Mouse (Mus musculus): ENCODE results near the gene Pomgnt1. TPM values are rescaled to one million over a fixed set of nuclear protein-coding genes. Genes with fewer than 3 reads are reported as not detected.

The Pomgnt1 gene
- polyA plus RNA-seq, 1 experiment from 2014 or later = 73.5 TPM

DNA sequence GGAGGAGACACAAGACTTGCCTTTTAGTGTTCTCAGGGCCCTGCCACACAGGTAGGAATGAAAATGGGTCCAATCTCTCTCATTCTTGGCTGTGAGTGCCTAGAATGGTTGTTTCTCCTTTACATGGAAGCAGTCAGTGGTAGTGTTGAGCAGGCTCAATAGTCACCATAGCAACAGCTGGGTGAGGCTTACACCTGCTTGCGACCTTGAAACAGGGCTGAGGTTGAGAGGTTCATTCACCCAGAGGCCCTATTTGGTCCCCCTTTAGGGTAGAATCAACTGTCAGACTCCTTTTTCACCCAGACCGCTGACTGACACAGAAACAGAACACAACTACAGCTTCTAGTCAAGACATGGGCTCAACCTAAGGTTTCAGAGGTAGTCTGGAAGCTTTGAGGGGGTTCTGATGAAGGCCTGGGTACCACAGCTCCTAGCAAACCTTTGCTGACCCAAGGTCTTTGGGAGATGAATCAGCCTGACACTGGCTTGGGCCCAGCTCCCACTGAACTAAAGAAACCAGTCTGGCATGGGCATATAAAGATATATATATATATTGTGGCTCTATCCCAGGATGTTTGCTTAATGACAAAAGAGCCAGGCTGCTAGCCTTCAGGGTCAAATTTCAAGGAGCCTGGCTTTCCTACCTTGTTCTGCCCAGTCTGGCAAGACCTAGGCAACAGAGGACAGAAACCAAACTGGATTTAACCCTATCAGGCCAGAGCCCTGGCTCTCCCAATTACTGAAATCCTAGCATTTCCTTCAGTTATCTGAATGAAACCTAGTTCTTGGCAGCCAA is 41.3 kb downstream of the Pomgnt1 start:
- WGBS = 85% methylated on average over 2 of the region's 2 CpGs
- no peak for ATAC-seq (ENCODE audit: low read depth)
- Histone ChIP-seq H3K4me2 (ENCODE audit: low read depth, low read length) (no peak overlapping the region), H3K27me3 (ENCODE audit: control insufficient read depth, insufficient read depth, low read length) (no peaks in the 10 kb centered on the region), H3K4me1 (ENCODE audit: control insufficient read depth, insufficient read depth, low read length) (no peaks in the 10 kb centered on the region), H3K36me3 (ENCODE audit: control insufficient read depth, insufficient read depth, low read length) (no peaks in the 10 kb centered on the region), H3K27ac (ENCODE audit: low read depth, low read length) (no peak overlapping the region), H3K9ac (replicated peaks; ENCODE audit: low read depth, low read length) (no peak overlapping the region), H3K9me3 (ENCODE audit: control insufficient read depth, low read length) (no peaks in the 10 kb centered on the region), H3K4me3 (ENCODE audit: low read depth, low read length) (no peak overlapping the region)

DNA sequence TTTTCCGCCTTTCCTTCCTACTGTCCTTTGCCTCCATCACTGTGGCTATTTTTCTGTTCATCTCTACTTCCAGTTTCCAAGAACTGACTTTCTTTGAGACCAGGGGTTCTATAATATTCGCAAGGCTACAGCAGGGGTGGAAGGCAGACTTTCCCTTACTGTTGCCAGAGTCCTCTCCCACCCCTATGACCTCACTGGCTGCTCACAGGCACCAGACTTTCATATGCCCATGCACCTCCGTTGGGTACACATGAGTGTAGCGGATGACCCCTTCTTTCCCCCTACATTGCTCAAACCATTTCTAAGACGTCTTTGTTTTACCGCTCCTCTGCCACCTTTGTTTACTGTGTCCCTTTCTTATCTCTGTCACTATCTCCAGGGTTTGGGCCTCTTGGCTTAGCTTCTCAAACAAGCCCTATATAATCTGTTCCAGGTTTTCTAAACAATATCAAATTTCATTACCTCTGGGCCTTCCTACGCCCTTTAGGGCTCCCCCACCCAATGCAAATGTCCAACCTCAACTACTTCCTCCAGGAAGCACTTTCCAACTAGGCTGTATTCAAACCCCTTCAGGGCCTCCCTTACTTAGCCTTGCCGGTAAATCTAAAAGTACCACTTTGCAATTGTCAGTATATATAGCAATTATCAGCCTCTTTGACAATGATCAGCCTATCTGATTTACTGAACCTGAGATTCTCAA is 42.2 kb downstream of the Pomgnt1 start:
- Histone ChIP-seq H3K4me1 (ENCODE audit: control insufficient read depth, insufficient read depth, low read length) (no peaks in the 10 kb centered on the region), H3K27me3 (ENCODE audit: control insufficient read depth, insufficient read depth, low read length) (no peaks in the 10 kb centered on the region), H3K36me3 (ENCODE audit: control insufficient read depth, insufficient read depth, low read length) (no peaks in the 10 kb centered on the region), H3K9me3 (ENCODE audit: control insufficient read depth, low read length) (no peaks in the 10 kb centered on the region), H3K9ac (replicated peaks; ENCODE audit: low read depth, low read length) (no peak overlapping the region), H3K4me2 (ENCODE audit: low read depth, low read length) (no peak overlapping the region), H3K27ac (ENCODE audit: low read depth, low read length) (no peak overlapping the region), H3K4me3 (ENCODE audit: low read depth, low read length) (no peak overlapping the region)
- WGBS = 76% methylated on average over 8 of the region's 8 CpGs
- no peak for ATAC-seq (ENCODE audit: low read depth)

- Histone ChIP-seq H3K27ac (ENCODE audit: low read depth, low read length) (no peak within 1 kb of the TSS), H3K27me3 (ENCODE audit: control insufficient read depth, insufficient read depth, low read length) (no peaks in the 10 kb centered on the region), H3K4me2 (ENCODE audit: low read depth, low read length) (no peak within 1 kb of the TSS), H3K4me3 (ENCODE audit: low read depth, low read length) (no peak within 1 kb of the TSS), H3K36me3 (ENCODE audit: control insufficient read depth, insufficient read depth, low read length) (no peaks in the 10 kb centered on the region), H3K4me1 (ENCODE audit: control insufficient read depth, insufficient read depth, low read length) (no peaks in the 10 kb centered on the region), H3K9me3 (ENCODE audit: control insufficient read depth, low read length) (no peaks in the 10 kb centered on the region), H3K9ac (replicated peaks; ENCODE audit: low read depth, low read length) (no peak within 1 kb of the TSS)
- WGBS = 40% methylated on average over 7 of the region's 7 CpGs
- ATAC-seq (ENCODE audit: low read depth) = no peak
These were observed 43.8 kb downstream of the Pomgnt1 start, which contains the start of gene Tspan1 for GRCm38 (mm10) chr4:116167404-116167803. Gene Tspan1 (minus strand): TSS chr4:116167601.

DNA sequence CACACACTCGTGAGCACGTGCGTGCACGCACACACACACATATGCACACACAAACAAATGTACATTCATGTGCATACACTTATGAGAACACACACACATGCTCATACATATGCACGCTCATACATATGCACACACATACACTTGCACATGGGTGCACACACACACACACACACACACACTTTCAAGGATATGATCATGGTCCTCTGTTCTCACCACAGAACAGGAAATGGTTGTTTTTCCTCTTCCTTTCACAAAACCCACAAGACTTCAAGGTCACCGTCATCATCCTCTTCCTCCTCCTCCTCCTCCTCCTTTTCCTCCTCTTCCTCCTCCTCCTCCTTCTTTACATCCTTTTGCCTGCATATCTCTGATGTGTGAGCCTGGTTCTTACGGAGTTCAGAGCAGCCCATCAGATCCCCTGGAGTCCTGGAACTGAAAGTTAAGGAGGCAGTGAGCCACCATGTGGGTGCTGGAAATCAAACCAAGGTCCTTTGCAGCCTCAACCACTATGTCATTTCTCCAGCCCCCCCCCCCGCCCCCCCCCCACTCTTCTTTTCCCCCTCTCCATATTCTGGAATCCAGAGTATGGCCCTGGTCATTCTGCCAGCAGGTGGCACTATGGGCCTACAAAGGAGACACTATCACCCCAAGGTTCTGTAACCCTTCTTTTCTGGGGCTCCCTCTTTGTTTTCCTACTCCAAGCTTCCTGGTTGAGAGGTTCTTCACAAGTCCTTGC is 45.1 kb downstream of the Pomgnt1 start:
- Histone ChIP-seq H3K4me1 (ENCODE audit: control insufficient read depth, insufficient read depth, low read length) (no peaks in the 10 kb centered on the region), H3K9me3 (ENCODE audit: control insufficient read depth, low read length) (no peaks in the 10 kb centered on the region), H3K27me3 (ENCODE audit: control insufficient read depth, insufficient read depth, low read length) (no peaks in the 10 kb centered on the region), H3K27ac (ENCODE audit: low read depth, low read length) (no peak overlapping the region), H3K36me3 (ENCODE audit: control insufficient read depth, insufficient read depth, low read length) (no peaks in the 10 kb centered on the region), H3K9ac (replicated peaks; ENCODE audit: low read depth, low read length) (no peak overlapping the region), H3K4me2 (ENCODE audit: low read depth, low read length) (no peak overlapping the region), H3K4me3 (ENCODE audit: low read depth, low read length) (no peak overlapping the region)
- WGBS = 88% methylated on average over 7 of the region's 8 CpGs
- peak; percentile 85 for ATAC-seq (ENCODE audit: low read depth)

DNA sequence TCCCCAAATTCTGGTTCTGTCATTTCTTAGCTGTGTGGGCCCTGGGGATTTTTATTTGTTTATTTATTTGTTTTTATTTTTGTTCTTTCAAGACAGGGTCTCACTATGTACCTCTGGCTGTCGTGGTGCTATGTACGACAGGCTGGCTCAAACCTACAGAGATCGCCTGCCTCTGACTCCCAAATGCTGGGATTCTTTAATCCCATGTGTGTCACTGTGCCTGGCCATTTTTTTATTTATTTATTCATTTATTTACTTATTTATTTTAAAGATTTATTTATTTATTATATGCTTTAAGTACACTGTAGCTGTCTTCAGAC is 45.7 kb downstream of the Pomgnt1 start:
- 82% methylated on average over 3 of the region's 3 CpGs for WGBS
- H3K9ac ChIP-seq (replicated peaks; ENCODE audit: low read depth, low read length) = no peak overlapping the region
- H3K27me3 ChIP-seq (ENCODE audit: control insufficient read depth, insufficient read depth, low read length) = no peaks in the 10 kb centered on the region
- ATAC-seq (ENCODE audit: low read depth) = peak; percentile 42; the same call in 1 of the 2 replicates
- no peak overlapping the region for H3K4me3 ChIP-seq (ENCODE audit: low read depth, low read length)
- H3K4me2 ChIP-seq (ENCODE audit: low read depth, low read length) = no peak overlapping the region
- no peaks in the 10 kb centered on the region for H3K4me1 ChIP-seq (ENCODE audit: control insufficient read depth, insufficient read depth, low read length)
- H3K36me3 ChIP-seq (ENCODE audit: control insufficient read depth, insufficient read depth, low read length) = no peaks in the 10 kb centered on the region
- H3K9me3 ChIP-seq (ENCODE audit: control insufficient read depth, low read length) = no peaks in the 10 kb centered on the region
- H3K27ac ChIP-seq (ENCODE audit: low read depth, low read length) = no peak overlapping the region

DNA sequence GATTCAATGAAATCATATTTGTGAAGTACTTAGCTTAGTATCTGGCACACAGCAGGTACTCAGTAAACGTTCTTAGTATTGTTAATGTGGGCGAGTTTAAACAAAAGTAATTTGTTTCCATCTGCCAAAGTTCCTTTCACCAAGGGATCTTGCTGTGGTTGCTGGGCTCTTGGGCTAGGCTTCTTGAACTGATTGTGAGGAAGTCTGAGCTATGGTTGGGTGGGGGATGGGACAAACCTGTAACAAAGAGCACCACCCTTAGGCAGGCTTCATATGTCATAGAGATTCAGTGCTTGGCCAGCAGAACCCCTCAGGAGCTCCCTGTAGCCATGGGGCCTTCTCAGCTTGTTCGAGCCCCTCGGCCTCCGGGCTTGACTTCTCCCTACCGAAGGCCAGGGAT is 49.4 kb downstream of the Pomgnt1 start, which contains the start of the genes 1700042G07Rik and Gm49337:
Gene 1700042G07Rik, plus strand, starts transcription at position 301 of the 400 bp plus-strand sequence.
Gene Gm49337, plus strand, starts transcription at position 313 of the 400 bp plus-strand sequence.
- no peaks in the 10 kb centered on the region for H3K9me3 ChIP-seq (ENCODE audit: control insufficient read depth, low read length)
- no peak within 1 kb of the TSS for H3K4me3 ChIP-seq (ENCODE audit: low read depth, low read length)
- 89% methylated on average over 6 of the region's 6 CpGs for WGBS
- H3K27ac ChIP-seq (ENCODE audit: low read depth, low read length) = no peak within 1 kb of the TSS
- no peaks in the 10 kb centered on the region for H3K27me3 ChIP-seq (ENCODE audit: control insufficient read depth, insufficient read depth, low read length)
- no peak within 1 kb of the TSS for H3K4me2 ChIP-seq (ENCODE audit: low read depth, low read length)
- H3K36me3 ChIP-seq (ENCODE audit: control insufficient read depth, insufficient read depth, low read length) = no peaks in the 10 kb centered on the region
- no peak within 1 kb of the TSS for H3K9ac ChIP-seq (replicated peaks; ENCODE audit: low read depth, low read length)
- ATAC-seq (ENCODE audit: low read depth) = no peak
- no peaks in the 10 kb centered on the region for H3K4me1 ChIP-seq (ENCODE audit: control insufficient read depth, insufficient read depth, low read length)

- H3K27me3 ChIP-seq (ENCODE audit: control insufficient read depth, insufficient read depth, low read length) = no peaks in the 10 kb centered on the region
- H3K4me3 ChIP-seq (ENCODE audit: low read depth, low read length) = no peak overlapping the region
- H3K4me2 ChIP-seq (ENCODE audit: low read depth, low read length) = no peak overlapping the region
- H3K4me1 ChIP-seq (ENCODE audit: control insufficient read depth, insufficient read depth, low read length) = no peaks in the 10 kb centered on the region
- no peaks in the 10 kb centered on the region for H3K36me3 ChIP-seq (ENCODE audit: control insufficient read depth, insufficient read depth, low read length)
- no peak overlapping the region for H3K9ac ChIP-seq (replicated peaks; ENCODE audit: low read depth, low read length)
- ATAC-seq (ENCODE audit: low read depth) = no peak
- no peak overlapping the region for H3K27ac ChIP-seq (ENCODE audit: low read depth, low read length)
- no peaks in the 10 kb centered on the region for H3K9me3 ChIP-seq (ENCODE audit: control insufficient read depth, low read length)
- 93% methylated on average over 4 of the region's 4 CpGs for WGBS
These were observed 50.1 kb downstream of the Pomgnt1 start for GRCm38 (mm10) chr4:116173752-116174151.

DNA sequence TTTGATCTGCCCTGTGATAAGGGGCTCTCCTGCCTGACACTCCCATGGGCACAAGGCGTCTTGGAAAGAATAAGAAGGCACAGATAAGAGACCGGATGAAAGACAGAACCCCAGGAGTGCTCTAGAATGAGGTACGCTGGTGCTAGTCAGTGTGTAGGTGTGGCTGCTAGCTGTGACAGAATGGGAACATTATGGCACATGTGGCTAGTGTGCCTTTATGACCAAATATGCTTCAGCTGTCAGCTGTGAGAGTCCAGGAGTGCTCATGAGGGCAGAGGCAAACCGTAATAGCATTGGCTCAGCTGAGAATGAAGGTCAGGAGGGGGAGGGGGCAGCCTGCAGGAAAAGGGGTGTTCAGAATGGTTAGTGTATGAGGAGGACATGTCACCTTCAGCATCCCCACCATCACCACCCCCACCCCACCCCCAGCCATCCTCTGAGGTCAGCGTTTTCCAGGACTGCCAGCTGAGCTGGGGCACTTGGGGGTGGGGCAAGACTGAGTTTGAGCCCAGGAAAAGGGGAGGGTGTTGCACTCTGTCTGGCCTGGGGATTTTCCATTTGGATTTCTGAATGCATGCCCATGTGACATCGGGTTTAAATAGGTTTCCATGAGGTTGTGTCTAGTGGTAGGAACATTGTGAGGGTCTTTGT is 51.0 kb downstream of the Pomgnt1 start:
- H3K27ac ChIP-seq (ENCODE audit: low read depth, low read length) = no peak overlapping the region
- no peak overlapping the region for H3K4me2 ChIP-seq (ENCODE audit: low read depth, low read length)
- no peaks in the 10 kb centered on the region for H3K4me1 ChIP-seq (ENCODE audit: control insufficient read depth, insufficient read depth, low read length)
- no peaks in the 10 kb centered on the region for H3K27me3 ChIP-seq (ENCODE audit: control insufficient read depth, insufficient read depth, low read length)
- WGBS = 51% methylated on average over 6 of the region's 6 CpGs
- H3K4me3 ChIP-seq (ENCODE audit: low read depth, low read length) = no peak overlapping the region
- H3K9me3 ChIP-seq (ENCODE audit: control insufficient read depth, low read length) = no peaks in the 10 kb centered on the region
- no peak for ATAC-seq (ENCODE audit: low read depth)
- H3K9ac ChIP-seq (replicated peaks; ENCODE audit: low read depth, low read length) = no peak overlapping the region
- H3K36me3 ChIP-seq (ENCODE audit: control insufficient read depth, insufficient read depth, low read length) = no peaks in the 10 kb centered on the region
